Mouse (Mus musculus) frontal cortex, adult 2 months (tissue): ENCODE measurements around the gene March8. TPM values are rescaled to one million over a fixed set of nuclear protein-coding genes. Genes with fewer than 3 reads are reported as not detected.

Experiments
- DNase-seq, 2 experiments: peaks; one replicate each; pipeline ENCODE4 v3.0.0; 2022; ENCODE audit warnings: low spot score in 1 of 2; ENCODE audit errors: extremely low spot score in 1 of 2
- polyA plus RNA-seq: library from polyadenylated mRNA; depleted of rRNA; stranded (reverse); fragments of >200 nt; gene quantifications from 2 replicates; pipeline ENCODE4 v1.2.3, GENCODE M21; 2012

The March8 gene
- polyA plus RNA-seq, 1 experiment: 54.7 TPM

- no peak for DNase-seq
These were observed 32.6 kb downstream of the March8 start for GRCm38 (mm10) chr6:116370216-116370976.

GRCm38 (mm10) chr6:116371500-116371899 is 33.7 kb downstream of the March8 start:
- DNase-seq: no peak

GRCm38 (mm10) chr6:116374136-116374535 is 36.3 kb downstream of the March8 start:
- no peak for DNase-seq

GRCm38 (mm10) chr6:116374618-116375017 is 36.8 kb downstream of the March8 start:
- DNase-seq: no peak

GRCm38 (mm10) chr6:116378892-116379291 is 41.1 kb downstream of the March8 start:
- no peak for DNase-seq

- DNase-seq: no peak
These were observed 42.3 kb downstream of the March8 start for GRCm38 (mm10) chr6:116380157-116380556.

GRCm38 (mm10) chr6:116381605-116382004 is 43.8 kb downstream of the March8 start:
- no peak for DNase-seq

- DNase-seq: no peak
These were observed 45.8 kb downstream of the March8 start for GRCm38 (mm10) chr6:116383582-116383981.

GRCm38 (mm10) chr6:116385194-116386044 is 47.6 kb downstream of the March8 start:
- no peak for DNase-seq

- DNase-seq: no peak
These were observed 48.2 kb downstream of the March8 start for GRCm38 (mm10) chr6:116386045-116386415.

GRCm38 (mm10) chr6:116386506-116386905 is 48.7 kb downstream of the March8 start:
- no peak for DNase-seq

- DNase-seq: no peak
These were observed 50.2 kb downstream of the March8 start for GRCm38 (mm10) chr6:116388068-116388467.

GRCm38 (mm10) chr6:116389481-116389880 is 51.7 kb downstream of the March8 start:
- no peak for DNase-seq

- no peak for DNase-seq
These were observed 57.3 kb downstream of the March8 start for GRCm38 (mm10) chr6:116394916-116395648.

- no peak for DNase-seq
These were observed 59.8 kb downstream of the March8 start for GRCm38 (mm10) chr6:116397621-116398020.

- DNase-seq: no peak
These were observed 60.3 kb downstream of the March8 start for GRCm38 (mm10) chr6:116398136-116398535.

- DNase-seq: no peak
These were observed 64.1 kb downstream of the March8 start for GRCm38 (mm10) chr6:116401746-116402423.

GRCm38 (mm10) chr6:116402426-116402825 is 64.6 kb downstream of the March8 start:
- no peak for DNase-seq

GRCm38 (mm10) chr6:116405243-116405642 is 67.4 kb downstream of the March8 start:
- DNase-seq: no peak

- peak in 1 of 2 experiments; percentile 32 for DNase-seq
These were observed 67.9 kb downstream of the March8 start for GRCm38 (mm10) chr6:116405715-116406114.
